Mouse (Mus musculus): ENCODE data around the gene Myh14.

DNA sequence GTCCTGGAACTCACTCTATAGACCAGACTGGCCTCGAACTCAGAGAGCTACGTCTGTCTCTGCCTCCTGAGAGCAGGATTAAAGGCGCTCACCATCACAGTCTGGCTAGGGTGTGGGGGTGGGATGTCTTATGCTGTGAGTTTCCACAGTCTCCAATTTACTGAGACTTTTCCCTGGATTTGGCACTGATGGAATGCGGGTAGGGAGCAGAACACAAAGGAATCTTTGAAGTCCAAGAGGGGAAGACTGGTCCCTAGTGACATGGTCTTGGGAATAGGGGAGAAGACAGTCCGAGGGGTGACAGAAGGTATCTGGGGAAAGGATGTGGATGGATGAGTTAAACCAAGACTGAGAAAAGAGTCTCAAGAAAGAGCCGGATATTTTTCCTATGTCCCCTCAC is 83.0 kb downstream of the Myh14 start:
- TF ChIP-seq GATA1 (IDR thresholded peaks at IDR 0.05; ENCODE audit: low read length): no peak
- no peak for TF ChIP-seq TAL1 (IDR thresholded peaks at IDR 0.05; ENCODE audit: low read length)
